Mouse (Mus musculus) hematopoietic stem cell, adult 5-6 weeks (primary cell): ENCODE data around the gene B3galnt1. TPM values are rescaled to one million over a fixed set of nuclear protein-coding genes. Genes with fewer than 3 reads are reported as not detected.

ENCODE experiments used
- ATAC-seq, 2 experiments: fragments of 125-278 bp in 1 of 2; replicated peaks in 1 of 2; 2 replicates each; pipeline ENCODE4 v1.8.0; 2016 to 2017; ENCODE audit warnings: inconsistent platforms in 2 of 2, mild to moderate bottlenecking in 2 of 2, moderate number of reproducible peaks in 2 of 2, low read depth in 1 of 2, moderate TSS enrichment in 1 of 2; ENCODE audit not compliant: low FRiP score in 2 of 2, poor library complexity in 2 of 2, severe bottlenecking in 2 of 2, insufficient read depth in 1 of 2, low TSS enrichment in 1 of 2
- total RNA-seq: library from RNA; stranded (forward); fragments of 172-1452, 232-1000 nt; gene quantifications from 2 replicates; pipeline ENCODE4 v1.2.3, GENCODE M21; 2017

Gene B3galnt1
- total RNA-seq, 1 experiment from 2014 or later: 1.0 TPM

DNA sequence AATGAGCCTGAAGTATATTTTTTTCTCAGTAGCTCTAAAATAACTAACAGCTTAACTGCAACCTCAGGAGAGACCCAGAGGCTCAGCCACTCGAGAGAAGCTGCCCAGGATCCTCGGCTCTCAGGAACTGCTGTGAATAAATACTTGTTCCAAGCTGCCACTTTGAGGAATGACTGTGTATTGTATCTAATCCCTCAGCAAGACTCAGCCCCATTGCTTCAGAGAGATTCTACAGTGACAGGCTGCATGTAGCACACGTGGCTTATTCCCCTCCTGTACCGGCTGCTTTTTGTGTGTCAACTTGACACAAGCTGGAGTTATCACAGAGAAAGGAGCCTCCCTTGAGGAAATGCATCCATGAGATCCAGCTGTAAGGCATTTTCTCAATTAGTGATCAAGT, 66.1 kb downstream of the B3galnt1 start:
- ATAC-seq: no peak

DNA sequence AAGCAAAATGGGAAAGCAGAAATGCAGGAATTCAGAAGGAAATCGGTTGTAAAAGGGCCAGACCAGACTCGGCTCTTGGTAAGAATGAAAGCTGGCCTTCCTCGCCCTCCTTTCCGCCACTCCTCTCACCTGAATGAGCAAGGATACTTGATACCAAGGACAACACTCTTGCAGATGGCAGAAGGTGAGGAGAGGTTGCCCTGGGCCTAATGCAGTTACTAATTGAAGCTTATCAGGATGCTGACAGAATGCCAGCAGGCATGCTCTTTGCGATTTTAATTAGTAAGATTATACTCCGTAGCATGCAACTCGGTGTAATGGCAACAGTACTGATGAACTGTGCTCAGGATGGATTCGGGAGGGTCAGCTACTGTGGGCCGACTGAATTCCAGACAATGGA, 67.2 kb downstream of the B3galnt1 start:
- no peak for ATAC-seq

DNA sequence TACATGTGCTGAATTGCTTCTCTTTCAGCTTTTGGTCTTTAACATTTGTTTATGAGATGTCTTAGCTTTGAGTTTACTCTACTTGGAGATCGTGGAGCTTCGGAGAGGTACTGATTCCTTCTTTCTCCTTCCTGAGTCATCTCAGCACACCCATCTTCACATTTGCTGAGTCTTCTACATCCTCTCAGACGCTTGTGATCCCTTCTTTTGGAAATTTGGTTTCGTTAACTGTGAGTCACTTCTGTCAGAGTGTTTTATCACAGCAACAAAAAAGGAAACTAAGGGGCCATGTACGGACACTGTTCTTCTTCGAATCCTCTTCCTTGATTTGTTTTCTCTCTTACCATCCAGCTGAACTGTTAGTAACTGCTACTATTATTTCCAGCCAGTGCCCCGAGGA, 69.2 kb downstream of the B3galnt1 start:
- no peak for ATAC-seq

DNA sequence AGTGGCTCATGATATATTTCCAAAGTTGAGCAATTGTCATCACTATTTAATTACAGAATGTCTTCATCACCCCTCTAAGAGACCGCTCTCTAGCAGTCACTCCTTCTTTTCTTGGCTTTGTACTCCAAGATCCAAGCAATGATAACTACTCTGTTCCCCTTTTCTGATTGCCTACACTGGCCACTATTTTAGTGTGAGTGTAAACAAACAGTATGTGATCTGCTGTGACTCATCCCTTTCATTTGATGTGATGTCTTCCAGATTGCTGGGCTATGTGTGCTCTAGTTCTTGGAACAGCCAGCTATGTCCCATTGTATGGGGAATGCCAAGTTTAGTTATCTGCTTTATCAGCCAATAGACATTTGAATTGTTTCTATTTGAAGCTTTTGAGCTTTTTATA, 71.4 kb downstream of the B3galnt1 start:
- ATAC-seq: no peak

DNA sequence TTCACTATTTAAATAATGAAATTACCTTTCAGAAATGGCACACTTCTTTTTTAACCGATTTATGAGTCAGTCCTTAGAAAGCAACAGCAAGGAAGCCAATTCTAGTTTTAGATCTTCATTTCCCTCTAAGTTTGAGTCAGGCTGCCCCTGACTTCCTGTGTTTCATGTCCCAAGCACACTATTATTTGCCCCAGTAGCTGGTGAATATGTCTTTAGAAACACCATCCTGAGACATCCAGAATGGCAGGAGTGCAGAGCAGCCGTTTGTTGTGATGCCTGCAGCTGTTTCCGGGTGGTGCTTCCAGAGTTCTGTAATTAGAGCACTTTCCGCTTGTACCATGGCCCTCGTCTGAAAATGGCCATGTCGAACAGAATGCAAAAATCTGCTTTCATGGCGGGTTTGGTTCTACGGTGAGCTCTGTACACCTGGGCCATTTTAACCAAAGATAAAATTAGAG, 73.7 kb downstream of the B3galnt1 start:
- ATAC-seq: no peak

DNA sequence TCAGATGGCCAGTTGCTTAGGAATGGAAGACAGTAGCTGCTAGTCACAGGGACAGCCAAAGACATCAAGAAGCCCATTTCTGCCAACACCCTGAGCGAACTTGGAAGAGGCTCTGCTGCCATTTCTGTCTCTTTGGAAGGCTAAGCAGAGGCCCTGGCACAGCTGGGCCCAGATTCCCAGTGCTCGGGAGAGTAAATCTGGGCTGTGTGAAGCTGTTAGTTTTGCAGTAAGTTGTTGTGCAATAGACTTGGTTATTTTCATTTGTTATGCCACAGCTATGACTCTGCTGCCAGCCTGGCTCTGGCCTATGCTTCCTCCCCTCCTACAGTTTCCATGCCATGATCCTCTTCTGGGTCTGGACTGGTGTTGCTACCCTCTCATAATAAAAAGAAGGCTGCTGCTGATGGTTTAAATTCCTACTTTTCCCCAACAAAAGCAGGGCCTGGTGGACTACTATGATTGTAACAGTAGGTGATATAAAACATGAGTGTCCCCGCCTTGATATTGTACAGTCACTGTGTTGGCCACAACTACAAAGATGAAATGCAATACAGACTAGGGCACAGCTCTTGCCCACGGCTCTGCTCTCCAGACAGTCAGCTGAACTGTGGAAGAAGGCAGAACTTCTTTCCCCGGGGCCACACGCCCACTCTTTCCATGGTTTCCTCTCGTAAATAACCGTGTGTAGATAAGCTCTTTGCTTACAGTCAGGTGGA, 74.2 kb downstream of the B3galnt1 start:
- ATAC-seq: peak in 1 of 2 experiments; percentile 37; a peak in 1 of 4 replicates

Other genes with a start within 250 kb of the B3galnt1 start
- gene Nmd3, start 123.0 kb upstream of the B3galnt1 start, total RNA-seq: 65.2 and 90.2 TPM in 2 replicates